Mouse (Mus musculus) MEL (cell line): ENCODE data around the gene Hoxd8. TPM values are rescaled to one million over a fixed set of nuclear protein-coding genes. Genes with fewer than 3 reads are reported as not detected.

Experiments
- DNase-seq: peaks from one replicate; pipeline ENCODE4 v3.0.0; 2011; ENCODE audit warnings: low read depth, low spot score
- H3K27ac ChIP-seq: 2 replicates; pipeline ENCODE4 v1.5.1; 2012; ENCODE audit warnings: low read depth, mild to moderate bottlenecking, control low read depth, low read length, moderate library complexity; ENCODE audit not compliant: control insufficient read depth
- H3K27me3 ChIP-seq, 2 experiments: fragments of 150-350 bp in 1 of 2; sonication (generic) in 1 of 2; 2 replicates each; pipeline ENCODE4 v1.6.1; 2012; ENCODE audit warnings: low read length in 2 of 2, mild to moderate bottlenecking in 2 of 2, improper control_type of control experiment in 1 of 2, moderate library complexity in 1 of 2; ENCODE audit not compliant: insufficient read depth in 2 of 2, control insufficient read depth in 1 of 2
- H3K36me3 ChIP-seq, 2 experiments: 2 replicates each; pipeline ENCODE4 v1.6.1; 2012 to 2014; ENCODE audit warnings: low read length in 2 of 2, improper control_type of control experiment in 1 of 2, inconsistent platforms in 1 of 2, mild to moderate bottlenecking in 1 of 2; ENCODE audit not compliant: insufficient read depth in 2 of 2, control insufficient read depth in 1 of 2
- H3K4me1 ChIP-seq, 2 experiments: fragments of 150-350 bp in 1 of 2; sonication (generic) in 1 of 2; 2 replicates each; pipeline ENCODE4 v1.6.1; 2012; ENCODE audit warnings: low read length in 2 of 2, improper control_type of control experiment in 1 of 2, mild to moderate bottlenecking in 1 of 2; ENCODE audit not compliant: insufficient read depth in 2 of 2, control insufficient read depth in 1 of 2
- H3K4me3 ChIP-seq, 2 experiments: fragments of 150-350 bp in 1 of 2; sonication (generic) in 1 of 2; 2 replicates each; pipeline ENCODE4 v1.5.1; 2012; ENCODE audit warnings: low read depth in 2 of 2, low read length in 2 of 2, mild to moderate bottlenecking in 2 of 2, moderate library complexity in 2 of 2, control low read depth in 1 of 2, improper control_type of control experiment in 1 of 2; ENCODE audit not compliant: control insufficient read depth in 1 of 2, insufficient read depth in 1 of 2
- H3K79me2 ChIP-seq: 2 replicates; pipeline ENCODE4 v1.6.1; 2012; ENCODE audit warnings: mild to moderate bottlenecking, low read length, moderate library complexity; ENCODE audit not compliant: control insufficient read depth, poor library complexity, insufficient read depth
- H3K9ac ChIP-seq: 2 replicates; pipeline ENCODE4 v1.6.1; 2012; ENCODE audit warnings: low read depth, mild to moderate bottlenecking, control low read depth, low read length, moderate library complexity; ENCODE audit not compliant: control insufficient read depth, poor library complexity, severe bottlenecking
- H3K9me3 ChIP-seq: fragments of 150-350 bp; sonication (generic); replicated peaks from 2 replicates; pipeline ENCODE4 v1.6.1; 2012; ENCODE audit warnings: mild to moderate bottlenecking, low read length, improper control_type of control experiment, moderate library complexity; ENCODE audit not compliant: insufficient read depth
- BHLHE40 ChIP-seq: IDR thresholded peaks from 2 replicates; pipeline ENCODE4 v1.6.1; 2012; ENCODE audit warnings: low read depth, mild to moderate bottlenecking, inconsistent platforms, low read length, improper control_type of control experiment, borderline replicate concordance
- CHD1 ChIP-seq: IDR thresholded peaks from 2 replicates; pipeline ENCODE4 v1.6.1; 2012; ENCODE audit warnings: low read depth, mild to moderate bottlenecking, inconsistent platforms, low read length, improper control_type of control experiment
- CTCF ChIP-seq, 3 experiments: IDR thresholded peaks in 2 of 3; conservative IDR thresholded peaks in 1 of 3; 2 replicates each; pipeline ENCODE4 v1.5.1; 2011 to 2012; ENCODE audit warnings: low read length in 3 of 3, low read depth in 2 of 3, mild to moderate bottlenecking in 2 of 3, improper control_type of control experiment in 1 of 3, inconsistent platforms in 1 of 3, mixed read lengths in 1 of 3, moderate library complexity in 1 of 3; ENCODE audit not compliant: control insufficient read depth in 1 of 3, insufficient read depth in 1 of 3, poor library complexity in 1 of 3, severe bottlenecking in 1 of 3
- E2F4 ChIP-seq: IDR thresholded peaks from 2 replicates; pipeline ENCODE4 v1.6.1; 2011; ENCODE audit warnings: low read depth, low read length, improper control_type of control experiment, borderline replicate concordance
- ELF1 ChIP-seq: IDR thresholded peaks from 2 replicates; pipeline ENCODE4 v1.6.1; 2014; ENCODE audit warnings: low read depth, mild to moderate bottlenecking, inconsistent platforms, low read length, improper control_type of control experiment, moderate library complexity
- EP300 ChIP-seq, 2 experiments: IDR thresholded peaks; 2 replicates each; pipeline ENCODE4 v1.6.1; 2011; ENCODE audit warnings: improper control_type of control experiment in 2 of 2, low read length in 2 of 2, low read depth in 1 of 2, mild to moderate bottlenecking in 1 of 2
- ETS1 ChIP-seq: IDR thresholded peaks from 2 replicates; pipeline ENCODE4 v1.6.1; 2012; ENCODE audit warnings: low read depth, mild to moderate bottlenecking, inconsistent platforms, low read length, improper control_type of control experiment, moderate library complexity
- GABPA ChIP-seq: IDR thresholded peaks from 2 replicates; pipeline ENCODE4 v1.6.1; 2012; ENCODE audit warnings: low read depth, mild to moderate bottlenecking, inconsistent platforms, low read length, improper control_type of control experiment, moderate library complexity
- GATA1 ChIP-seq: IDR thresholded peaks from 2 replicates; pipeline ENCODE4 v1.6.1; 2011; ENCODE audit warnings: low read depth, low read length, improper control_type of control experiment
- JUND ChIP-seq: IDR thresholded peaks from 2 replicates; pipeline ENCODE4 v1.6.1; 2011; ENCODE audit warnings: low read depth, mild to moderate bottlenecking, improper control_type of control experiment, low read length
- KAT2A ChIP-seq: conservative IDR thresholded peaks from 2 replicates; pipeline ENCODE4 v1.6.1; 2012; ENCODE audit warnings: low read depth, low read length, improper control_type of control experiment, inconsistent platforms
- MAFK ChIP-seq: IDR thresholded peaks from 2 replicates; pipeline ENCODE4 v1.6.1; 2011; ENCODE audit warnings: low read depth, mild to moderate bottlenecking, low read length, improper control_type of control experiment, borderline replicate concordance
- MAX ChIP-seq: IDR thresholded peaks from 2 replicates; pipeline ENCODE4 v1.6.1; 2011; ENCODE audit warnings: low read length, improper control_type of control experiment
- MAZ ChIP-seq: IDR thresholded peaks from 2 replicates; pipeline ENCODE4 v1.6.1; 2012; ENCODE audit warnings: low read depth, mild to moderate bottlenecking, inconsistent platforms, low read length, improper control_type of control experiment
- MEF2A ChIP-seq: IDR thresholded peaks from 2 replicates; pipeline ENCODE4 v1.6.1; 2014; ENCODE audit warnings: low read depth, mild to moderate bottlenecking, inconsistent platforms, low read length, improper control_type of control experiment; ENCODE audit not compliant: poor library complexity, insufficient replicate concordance, severe bottlenecking; ENCODE audit errors: extremely low read depth
- MXI1 ChIP-seq: IDR thresholded peaks from 2 replicates; pipeline ENCODE4 v1.6.1; 2011; ENCODE audit warnings: mild to moderate bottlenecking, low read depth, low read length, improper control_type of control experiment
- MYB ChIP-seq: IDR thresholded peaks from 2 replicates; pipeline ENCODE4 v1.6.1; 2011; ENCODE audit warnings: mild to moderate bottlenecking, low read depth, low read length, improper control_type of control experiment
- MYC ChIP-seq: IDR thresholded peaks from 2 replicates; pipeline ENCODE4 v1.6.1; 2011; ENCODE audit warnings: low read depth, mild to moderate bottlenecking, low read length, improper control_type of control experiment, moderate library complexity
- NELFE ChIP-seq: IDR thresholded peaks from 2 replicates; pipeline ENCODE4 v1.6.1; 2011; ENCODE audit warnings: low read depth, low read length, improper control_type of control experiment
- NRF1 ChIP-seq: IDR thresholded peaks from 2 replicates; pipeline ENCODE4 v1.6.1; 2014; ENCODE audit warnings: low read depth, mild to moderate bottlenecking, inconsistent platforms, low read length, improper control_type of control experiment, moderate library complexity; ENCODE audit not compliant: poor library complexity, insufficient read depth, severe bottlenecking
- POLR2A ChIP-seq, 2 experiments: IDR thresholded peaks; 2 replicates each; pipeline ENCODE4 v1.6.1; 2011 to 2012; ENCODE audit warnings: low read length in 2 of 2, mild to moderate bottlenecking in 2 of 2, control low read depth in 1 of 2, improper control_type of control experiment in 1 of 2, low read depth in 1 of 2, moderate library complexity in 1 of 2; ENCODE audit not compliant: control insufficient read depth in 1 of 2, insufficient read depth in 1 of 2, poor library complexity in 1 of 2
- POLR2AphosphoS5 ChIP-seq: IDR thresholded peaks from 2 replicates; pipeline ENCODE4 v1.6.1; 2012; ENCODE audit warnings: low read depth, borderline replicate concordance, mild to moderate bottlenecking, inconsistent platforms, low read length, moderate library complexity, mixed read lengths
- RAD21 ChIP-seq: IDR thresholded peaks from 2 replicates; pipeline ENCODE4 v1.6.1; 2011; ENCODE audit warnings: mild to moderate bottlenecking, low read depth, low read length, improper control_type of control experiment
- RCOR1 ChIP-seq: IDR thresholded peaks from 2 replicates; pipeline ENCODE4 v1.6.1; 2012; ENCODE audit warnings: low read depth, mild to moderate bottlenecking, inconsistent platforms, low read length, improper control_type of control experiment
- SIN3A ChIP-seq: IDR thresholded peaks from 2 replicates; pipeline ENCODE4 v1.6.1; 2012; ENCODE audit warnings: low read length, improper control_type of control experiment, inconsistent platforms
- SMC3 ChIP-seq: IDR thresholded peaks from 2 replicates; pipeline ENCODE4 v1.6.1; 2011; ENCODE audit warnings: low read depth, low read length, improper control_type of control experiment
- TAL1 ChIP-seq: IDR thresholded peaks from 2 replicates; pipeline ENCODE4 v1.6.1; 2012; ENCODE audit warnings: mild to moderate bottlenecking, inconsistent platforms, low read length, moderate library complexity, mixed read lengths
- TBP ChIP-seq: IDR thresholded peaks from 2 replicates; pipeline ENCODE4 v1.8.0; 2011; ENCODE audit warnings: low read depth, low read length, improper control_type of control experiment
- TCF12 ChIP-seq: IDR thresholded peaks from 2 replicates; pipeline ENCODE4 v1.6.1; 2014; ENCODE audit warnings: low read depth, mild to moderate bottlenecking, inconsistent platforms, low read length, improper control_type of control experiment, moderate library complexity
- UBTF ChIP-seq: IDR thresholded peaks from 2 replicates; pipeline ENCODE4 v1.6.1; 2012; ENCODE audit warnings: low read depth, mild to moderate bottlenecking, inconsistent platforms, low read length, improper control_type of control experiment, moderate library complexity, borderline replicate concordance; ENCODE audit not compliant: insufficient read depth
- USF1 ChIP-seq: IDR thresholded peaks from 2 replicates; pipeline ENCODE4 v1.6.1; 2014; ENCODE audit warnings: low read depth, mild to moderate bottlenecking, inconsistent platforms, low read length, improper control_type of control experiment, moderate library complexity
- USF2 ChIP-seq, 2 experiments: IDR thresholded peaks; 2 replicates each; pipeline ENCODE4 v1.6.1; 2011 to 2012; ENCODE audit warnings: improper control_type of control experiment in 2 of 2, low read length in 2 of 2, borderline replicate concordance in 1 of 2, inconsistent platforms in 1 of 2, low read depth in 1 of 2, mild to moderate bottlenecking in 1 of 2; ENCODE audit not compliant: insufficient read depth in 1 of 2
- ZC3H11A ChIP-seq: IDR thresholded peaks from 2 replicates; pipeline ENCODE4 v1.6.1; 2012; ENCODE audit warnings: low read depth, mild to moderate bottlenecking, inconsistent platforms, low read length, improper control_type of control experiment
- ZMIZ1 ChIP-seq: IDR thresholded peaks from 2 replicates; pipeline ENCODE4 v1.6.1; 2012; ENCODE audit warnings: low read depth, mild to moderate bottlenecking, inconsistent platforms, low read length, improper control_type of control experiment, moderate library complexity
- ZNF384 ChIP-seq: IDR thresholded peaks from 2 replicates; pipeline ENCODE4 v1.6.1; 2012; ENCODE audit warnings: low read depth, mild to moderate bottlenecking, inconsistent platforms, low read length, improper control_type of control experiment
- polyA plus RNA-seq, 2 experiments: library from polyadenylated mRNA; stranded (reverse) in 1 of 2; unstranded in 1 of 2; fragments of >175 nt in 1 of 2; fragments of >200 nt in 1 of 2; gene quantifications; 2 replicates each; pipeline versions ENCODE4 v1.2.1 to v1.2.4; 2012; ENCODE audit warnings: low replicate concordance in 2 of 2, low read depth in 1 of 2; ENCODE audit not compliant: insufficient read length in 2 of 2, insufficient read depth in 1 of 2, missing spikeins in 1 of 2
- total RNA-seq: library from RNA; depleted of rRNA; stranded (reverse); fragments of 300-350 nt; gene quantifications from 2 replicates; pipeline ENCODE4 v1.2.3, GENCODE M21; 2012

Hoxd8 gene
- total and polyA plus RNA-seq, 3 experiments: 4.7 to 7.4 TPM; not detected in 1

GRCm38 (mm10) chr2:74701949-74702819 is 2.2 kb upstream of the Hoxd8 start:
- Histone ChIP-seq H3K27ac (no peak overlapping the region), H3K79me2 (peaks cover 6% of the 10 kb centered on the region; the same call in 1 of the 2 replicates)

GRCm38 (mm10) chr2:74702820-74703219 is 1.6 kb upstream of the Hoxd8 start:
- no peak overlapping the region for H3K9ac ChIP-seq
- H3K27me3 ChIP-seq: no peaks in the 10 kb centered on the region
- no peak for TF ChIP-seq MAZ
- TF ChIP-seq TBP: no peak
- no peak for TF ChIP-seq ZNF384
- TF ChIP-seq MAX: no peak
- TF ChIP-seq USF2 (IDR thresholded peaks at IDR 0.05; ENCODE audit: borderline replicate concordance in 1 of 2, insufficient read depth in 1 of 2, low read depth in 1 of 2, low read length in 2 of 2): no peak
- TF ChIP-seq NRF1: no peak
- peaks cover 0 to 2% of the 10 kb centered on the region in 2 experiments; a peak in 1 of 4 replicates for H3K36me3 ChIP-seq
- H3K79me2 ChIP-seq: peaks cover 6% of the 10 kb centered on the region; the same call in 1 of the 2 replicates
- H3K4me3 ChIP-seq: no peak overlapping the region
- no peak for DNase-seq
- H3K9me3 ChIP-seq: no peaks in the 10 kb centered on the region
- no peak overlapping the region for H3K27ac ChIP-seq
- H3K4me1 ChIP-seq: no peaks in the 10 kb centered on the region; a peak in 2 of 4 replicates

More at GRCm38 (mm10) chr2:74701949-74702819, 2.2 kb upstream of the Hoxd8 start:
- Histone ChIP-seq H3K36me3 (peaks cover 0 to 2% of the 10 kb centered on the region in 2 experiments; a peak in 1 of 4 replicates), H3K4me1 (no peaks in the 10 kb centered on the region; a peak in 2 of 4 replicates), H3K4me3 (no peak overlapping the region), H3K9ac (no peak overlapping the region)
- DNase-seq: peak; percentile 68
- TF ChIP-seq USF1 (no peak), SMC3 (peak; percentile 77), MEF2A (no peak), UBTF (no peak), TCF12 (no peak), JUND (no peak), BHLHE40 (no peak), CHD1 (no peak), POLR2A (IDR thresholded peaks at IDR 0.05; ENCODE audit: control insufficient read depth in 1 of 2, insufficient read depth in 1 of 2, low read depth in 1 of 2, low read length in 2 of 2, poor library complexity in 1 of 2) (no peak), GATA1 (no peak), ZC3H11A (peak; percentile 87), EP300 (IDR thresholded peaks at IDR 0.05; ENCODE audit: low read depth in 1 of 2, low read length in 2 of 2) (no peak), MAFK (no peak), GABPA (no peak), ZMIZ1 (no peak), SIN3A (no peak), NELFE (no peak), POLR2AphosphoS5 (no peak), NRF1 (no peak), TAL1 (no peak), MAZ (no peak), CTCF (IDR thresholded peaks at IDR 0.05 in 2 of 3, conservative IDR thresholded peaks at IDR 0.05 in 1 of 3; ENCODE audit: control insufficient read depth in 1 of 3, insufficient read depth in 1 of 3, low read depth in 2 of 3, low read length in 3 of 3, poor library complexity in 1 of 3, severe bottlenecking in 1 of 3) (peak; percentile 93 to 95 (median 95)), ETS1 (no peak), ELF1 (no peak), RCOR1 (no peak), ZNF384 (no peak), MYB (no peak), MXI1 (no peak), E2F4 (no peak), RAD21 (peak; percentile 98), TBP (no peak), KAT2A (no peak), USF2 (IDR thresholded peaks at IDR 0.05; ENCODE audit: borderline replicate concordance in 1 of 2, insufficient read depth in 1 of 2, low read depth in 1 of 2, low read length in 2 of 2) (no peak), MYC (no peak)
- TF ChIP-seq, all 39 proteins: peak for 4
- H3K9me3 ChIP-seq: no peaks in the 10 kb centered on the region
- no peaks in the 10 kb centered on the region for H3K27me3 ChIP-seq
